Mouse (Mus musculus): ENCODE measurements around the gene Dna2.

- TF ChIP-seq CTCF (IDR thresholded peaks at IDR 0.05; ENCODE audit: low read depth) (no peak), EP300 (IDR thresholded peaks at IDR 0.05; ENCODE audit: low read depth) (no peak)
Observed at GRCm38 (mm10) chr10:63023121-63023748, 76.4 kb downstream of the Dna2 start.

Data from liver, embryonic 14.5 days (tissue).